Mouse (Mus musculus) heart, embryonic 12.5 days (tissue): Measurements from ENCODE around the gene Rad21l. TPM values are rescaled to one million over a fixed set of nuclear protein-coding genes. Genes with fewer than 3 reads are reported as not detected.

Experiments used
- ATAC-seq: fragments of 200-750 bp; cut with Nextera tagmentation; 2 replicates; pipeline ENCODE4 v1.8.0; 2017; ENCODE audit warnings: moderate TSS enrichment, moderate library complexity; ENCODE audit not compliant: insufficient number of reproducible peaks, low FRiP score
- H3K27ac ChIP-seq: fragments of 300-500 bp; sonication (generic); 2 replicates; pipeline ENCODE4 v1.5.1; 2016; ENCODE audit warnings: mild to moderate bottlenecking, moderate library complexity; ENCODE audit not compliant: poor library complexity, severe bottlenecking
- H3K27me3 ChIP-seq: fragments of 300-500 bp; sonication (generic); replicated peaks from 2 replicates; pipeline ENCODE4 v1.6.1; 2016; ENCODE audit warnings: mild to moderate bottlenecking, moderate library complexity
- H3K36me3 ChIP-seq: fragments of 300-500 bp; sonication (generic); 2 replicates; pipeline ENCODE4 v1.6.1; 2016; ENCODE audit warnings: mild to moderate bottlenecking, moderate library complexity
- H3K4me1 ChIP-seq: fragments of 300-500 bp; sonication (generic); replicated peaks from 2 replicates; pipeline ENCODE4 v1.6.1; 2016; ENCODE audit warnings: mild to moderate bottlenecking
- H3K4me2 ChIP-seq: fragments of 300-500 bp; sonication (generic); 2 replicates; pipeline ENCODE4 v1.6.1; 2016; ENCODE audit warnings: mild to moderate bottlenecking, moderate library complexity
- H3K4me3 ChIP-seq: fragments of 300-500 bp; sonication (generic); 2 replicates; pipeline ENCODE4 v1.5.1; 2016; ENCODE audit warnings: mild to moderate bottlenecking
- H3K9ac ChIP-seq: fragments of 300-500 bp; sonication (generic); 2 replicates; pipeline ENCODE4 v1.6.1; 2016; ENCODE audit warnings: mild to moderate bottlenecking, moderate library complexity
- H3K9me3 ChIP-seq: fragments of 300-500 bp; sonication (generic); replicated peaks from 2 replicates; pipeline ENCODE4 v1.6.1; 2016; ENCODE audit warnings: mild to moderate bottlenecking, moderate library complexity
- WGBS: fragments of 180-500 bp; shearing (Covaris S2); methylation state at CpG from one replicate; pipeline ENCODE4 v1.1.7; 2016; 5-methylcytosine and 5-hydroxymethylcytosine counted together
- polyA plus RNA-seq: library from polyadenylated mRNA; unstranded; fragments of >200 nt; fragmentation: Nextera tagmentation; extraction: Ambion mirVana; gene quantifications from 2 replicates; pipeline ENCODE4 v1.2.1, GENCODE M21; 2016

Rad21l gene
- not detected in 2 replicates for polyA plus RNA-seq

DNA sequence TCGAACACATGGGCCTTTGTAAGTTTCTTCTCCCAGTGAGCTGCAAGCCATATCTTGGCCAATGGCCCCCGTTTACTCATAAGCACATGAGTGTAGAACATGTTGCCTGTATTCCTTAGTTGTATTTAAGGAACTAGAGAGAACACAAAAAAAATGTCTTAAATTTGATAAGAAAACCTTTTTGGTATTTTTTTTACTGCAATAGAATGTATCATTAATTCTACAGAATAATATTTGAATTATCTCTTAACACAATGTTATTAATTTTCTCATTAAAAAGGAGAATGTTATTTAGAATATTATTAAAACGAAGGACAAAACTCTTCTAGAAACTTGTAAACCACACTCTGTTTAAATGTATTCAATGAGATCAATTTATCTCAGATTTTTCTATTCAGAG, at the start of gene Rad21l:
Rad21l (minus strand) TSS at position 101 of the 400 bp plus-strand sequence.
- Histone ChIP-seq H3K9me3 (peaks cover 6% of the 10 kb centered on the region), H3K4me2 (no peak within 1 kb of the TSS), H3K4me1 (peaks cover 6% of the 10 kb centered on the region; the same call in 1 of the 2 replicates), H3K9ac (no peak within 1 kb of the TSS), H3K27me3 (peaks cover 32% of the 10 kb centered on the region), H3K27ac (no peak within 1 kb of the TSS), H3K36me3 (no peaks in the 10 kb centered on the region), H3K4me3 (no peak within 1 kb of the TSS)
- 62% methylated on average over 3 of the region's 3 CpGs for WGBS
- ATAC-seq: no peak

DNA sequence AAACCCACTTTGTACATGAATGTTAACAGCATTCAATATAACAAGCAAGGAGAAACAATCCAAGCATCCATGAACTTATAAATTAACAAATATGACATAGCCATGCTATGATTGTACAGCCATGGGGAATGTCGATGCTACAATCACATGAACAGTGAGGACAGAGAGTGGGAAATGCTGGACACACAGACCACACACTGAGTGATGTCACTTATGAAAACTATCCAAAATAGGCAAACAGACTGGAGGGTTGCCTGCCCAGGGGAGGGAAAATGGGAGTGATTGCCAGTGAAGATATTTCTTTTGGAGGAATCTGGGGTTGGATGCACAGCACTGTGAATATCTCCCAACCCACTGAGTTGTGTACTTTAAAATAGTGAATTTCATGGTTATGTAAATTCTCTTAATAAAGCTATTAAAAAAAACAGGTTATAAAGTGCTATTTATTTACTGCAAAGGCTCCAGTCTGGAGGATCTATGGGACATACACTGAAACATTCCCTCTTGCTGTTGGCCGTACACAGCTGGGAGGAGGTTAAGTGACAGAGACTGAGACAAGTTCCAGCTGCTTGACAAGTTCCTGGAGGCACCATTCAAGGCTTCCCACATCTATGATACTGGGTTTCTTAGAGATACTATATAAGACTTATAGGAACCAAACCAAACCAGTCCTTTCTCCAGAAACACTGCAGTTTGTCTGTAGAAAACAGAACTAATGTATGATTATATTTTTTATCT, 48.2 kb upstream of the Rad21l start:
- ATAC-seq: no peak
- Histone ChIP-seq H3K4me1 (no peaks in the 10 kb centered on the region), H3K4me2 (no peak overlapping the region), H3K9me3 (no peaks in the 10 kb centered on the region), H3K27me3 (no peaks in the 10 kb centered on the region), H3K36me3 (peaks cover 55% of the 10 kb centered on the region), H3K9ac (no peak overlapping the region), H3K27ac (no peak overlapping the region), H3K4me3 (no peak overlapping the region)
- 87% methylated on average over 2 of the region's 2 CpGs for WGBS

DNA sequence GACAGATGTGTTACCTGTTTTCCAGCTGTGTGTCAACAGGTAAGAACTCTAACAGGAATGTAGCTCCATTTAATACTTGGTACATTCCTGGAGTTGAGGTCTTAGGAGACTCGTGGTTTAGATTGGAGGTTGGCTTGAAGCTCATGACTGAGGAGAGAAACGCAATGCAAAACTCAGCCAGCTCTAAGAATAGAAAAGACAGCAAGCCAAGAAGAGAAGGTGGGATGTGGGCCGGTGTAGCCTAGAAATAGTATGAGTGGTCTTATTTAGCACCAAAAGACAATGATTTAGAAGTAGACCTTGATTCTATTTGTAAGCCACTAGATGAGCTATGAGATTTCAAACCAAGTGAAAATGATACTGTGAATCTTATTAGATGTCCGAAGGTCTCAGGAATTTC, 47.2 kb upstream of the Rad21l start:
- H3K4me2 ChIP-seq: no peak overlapping the region
- H3K27me3 ChIP-seq: 0 out of 2 replicates have a peak, but pooled peaks cover 3% of the 10 kb centered on the region
- H3K4me3 ChIP-seq: no peak overlapping the region
- H3K27ac ChIP-seq: no peak overlapping the region
- no peaks in the 10 kb centered on the region for H3K9me3 ChIP-seq
- ATAC-seq: no peak
- no peak overlapping the region for H3K9ac ChIP-seq
- peaks cover 46% of the 10 kb centered on the region for H3K36me3 ChIP-seq
- 90% methylated on average over 4 of the region's 4 CpGs for WGBS
- no peaks in the 10 kb centered on the region for H3K4me1 ChIP-seq

DNA sequence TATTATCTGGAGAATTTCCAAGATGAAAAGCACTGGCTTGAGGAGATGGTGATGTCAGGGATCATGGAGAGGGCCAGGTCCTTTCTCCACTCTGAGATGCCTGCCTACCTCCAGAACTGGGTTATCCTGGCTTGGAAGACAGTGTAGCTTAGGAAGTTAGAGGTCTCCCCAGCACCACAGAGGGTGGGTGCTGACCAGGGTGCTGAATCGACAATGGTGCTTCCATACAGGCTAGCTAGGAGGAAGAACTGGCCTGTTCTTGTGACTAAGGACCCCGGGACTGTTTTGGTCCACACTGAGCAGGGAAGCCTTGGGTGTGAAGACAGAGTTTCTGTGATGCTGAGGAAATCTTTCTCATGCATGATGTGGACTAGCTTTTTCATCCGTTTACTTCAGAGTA, 44.3 kb upstream of the Rad21l start:
- H3K4me1 ChIP-seq: no peaks in the 10 kb centered on the region
- no peak overlapping the region for H3K4me3 ChIP-seq
- H3K36me3 ChIP-seq: peaks cover 18% of the 10 kb centered on the region
- no peak overlapping the region for H3K27ac ChIP-seq
- H3K4me2 ChIP-seq: no peak overlapping the region
- no peak overlapping the region for H3K9ac ChIP-seq
- ATAC-seq: no peak
- H3K27me3 ChIP-seq: peaks cover 3% of the 10 kb centered on the region; the same call in 1 of the 2 replicates
- H3K9me3 ChIP-seq: no peaks in the 10 kb centered on the region
- WGBS: 28% methylated on average over 3 of the region's 3 CpGs

DNA sequence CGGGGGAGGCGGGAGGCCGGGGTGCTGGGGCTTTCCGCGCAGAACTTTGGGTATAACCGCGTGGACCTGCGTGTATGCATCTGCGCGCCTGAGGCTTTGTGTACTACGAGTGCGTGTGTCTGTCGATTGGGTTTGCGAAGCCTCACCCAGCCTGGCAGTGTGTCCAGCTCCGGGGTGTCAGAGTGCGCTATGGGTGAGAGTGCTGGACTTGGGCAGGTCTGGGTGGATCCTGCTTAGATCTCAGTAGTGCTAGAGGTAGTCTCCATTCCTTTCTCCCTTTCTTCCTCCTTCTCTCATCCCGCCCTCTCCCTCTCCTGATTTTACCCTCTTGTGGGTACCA, 34.5 kb upstream of the Rad21l start:
- peak overlapping the region; percentile 94 for H3K4me2 ChIP-seq
- ATAC-seq: peak; percentile 34
- WGBS: 1% methylated on average over 17 of the region's 17 CpGs
- H3K4me3 ChIP-seq: peak overlapping the region; percentile 58
- no peaks in the 10 kb centered on the region for H3K36me3 ChIP-seq
- peak overlapping the region; percentile 77 for H3K9ac ChIP-seq
- H3K9me3 ChIP-seq: no peaks in the 10 kb centered on the region
- peaks cover 66% of the 10 kb centered on the region for H3K27me3 ChIP-seq
- H3K4me1 ChIP-seq: peaks cover 9% of the 10 kb centered on the region
- H3K27ac ChIP-seq: no peak overlapping the region

GRCm38 (mm10) chr2:151702146-151702850, 34.0 kb upstream of the Rad21l start:
- peak overlapping the region; percentile 77 for H3K9ac ChIP-seq
- H3K27me3 ChIP-seq: peaks cover 66% of the 10 kb centered on the region
- H3K4me3 ChIP-seq: peak overlapping the region; percentile 58
- peaks cover 9% of the 10 kb centered on the region for H3K4me1 ChIP-seq
- H3K27ac ChIP-seq: no peak overlapping the region
- WGBS: under 1% methylated on average over 88 of the region's 97 CpGs
- peak overlapping the region; percentile 94 for H3K4me2 ChIP-seq
- ATAC-seq: peak; percentile 68
- H3K9me3 ChIP-seq: no peaks in the 10 kb centered on the region
- no peaks in the 10 kb centered on the region for H3K36me3 ChIP-seq

DNA sequence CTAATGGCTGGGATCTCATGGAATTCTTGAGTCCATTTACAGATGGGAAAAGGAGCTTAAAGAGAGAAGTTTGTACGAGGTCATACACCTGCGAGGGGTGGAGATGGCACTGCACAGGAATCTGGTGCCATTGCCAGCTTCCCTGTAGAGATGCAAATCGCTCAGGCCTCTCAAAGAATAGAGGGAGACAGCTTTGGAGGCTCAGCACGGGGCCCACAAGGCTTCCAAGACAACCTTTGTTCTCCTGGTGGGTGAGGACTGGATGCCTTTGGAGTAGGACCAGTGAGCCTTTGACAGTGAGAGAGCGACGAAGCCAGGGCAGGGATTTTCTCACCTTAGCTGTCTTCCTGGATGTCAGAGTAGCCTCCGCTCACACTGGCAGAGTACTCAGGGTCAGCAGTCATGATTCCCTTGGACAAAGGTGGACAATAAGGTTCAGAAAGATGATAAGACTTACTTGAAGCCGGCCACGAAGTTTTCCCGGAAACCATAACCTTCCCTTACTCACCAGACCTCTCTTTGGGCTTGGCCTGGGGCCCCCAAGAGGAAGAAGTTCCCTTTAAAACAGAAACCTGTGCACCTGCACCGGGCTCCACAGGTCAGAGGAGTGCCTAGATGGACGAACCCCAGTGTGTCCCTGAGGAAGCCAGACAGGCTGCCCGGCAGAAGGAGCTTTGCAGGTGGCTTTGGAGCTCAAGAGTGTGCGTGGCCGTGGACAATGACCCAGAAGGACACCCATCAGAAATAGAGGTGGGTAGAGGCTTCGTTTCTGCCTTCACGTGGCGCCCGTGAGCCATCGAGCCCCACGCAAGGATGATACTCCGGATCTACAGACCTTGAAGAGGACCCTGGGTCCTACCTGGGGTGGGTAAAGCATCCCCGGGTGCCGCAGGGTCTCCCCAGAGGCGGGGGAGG, 33.2 kb upstream of the Rad21l start, which contains the start of gene Tmem74b:
Tmem74b (plus strand) TSS at position 778 of the 915 bp plus-strand sequence.
- Histone ChIP-seq H3K4me1 (peaks cover 9% of the 10 kb centered on the region), H3K27me3 (peaks cover 63% of the 10 kb centered on the region), H3K9me3 (no peaks in the 10 kb centered on the region), H3K4me3 (peak within 1 kb of the TSS; percentile 58), H3K36me3 (no peaks in the 10 kb centered on the region), H3K4me2 (peak within 1 kb of the TSS; percentile 94), H3K27ac (no peak within 1 kb of the TSS), H3K9ac (peak within 1 kb of the TSS; percentile 77)
- WGBS: 3% methylated on average over 25 of the region's 25 CpGs
- no peak for ATAC-seq

DNA sequence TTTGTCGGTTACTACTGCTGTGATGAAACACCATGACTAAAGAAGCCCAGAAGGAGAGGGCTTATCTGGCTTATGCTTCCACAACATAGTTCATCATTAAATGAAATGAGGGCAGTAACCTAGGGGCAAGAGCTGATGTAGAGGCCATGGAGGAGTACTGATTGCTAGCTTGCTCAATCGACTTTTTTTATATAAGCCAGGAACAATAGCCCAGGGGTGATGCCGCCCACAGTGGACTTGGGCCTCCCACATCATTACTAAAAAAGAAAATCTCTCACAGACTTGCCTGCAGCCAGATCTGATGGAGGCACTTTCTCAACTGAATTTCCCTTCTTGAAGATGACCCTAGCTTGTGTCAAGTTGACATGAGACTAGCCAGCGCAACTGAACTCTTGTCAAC, 14.6 kb upstream of the Rad21l start:
- 84% methylated on average over 4 of the region's 4 CpGs for WGBS
- ATAC-seq: no peak
- Histone ChIP-seq H3K9me3 (no peaks in the 10 kb centered on the region), H3K4me1 (no peaks in the 10 kb centered on the region), H3K27me3 (peaks cover 11% of the 10 kb centered on the region; the same call in 1 of the 2 replicates), H3K36me3 (no peaks in the 10 kb centered on the region), H3K4me3 (no peak overlapping the region), H3K27ac (no peak overlapping the region), H3K4me2 (no peak overlapping the region), H3K9ac (no peak overlapping the region)

DNA sequence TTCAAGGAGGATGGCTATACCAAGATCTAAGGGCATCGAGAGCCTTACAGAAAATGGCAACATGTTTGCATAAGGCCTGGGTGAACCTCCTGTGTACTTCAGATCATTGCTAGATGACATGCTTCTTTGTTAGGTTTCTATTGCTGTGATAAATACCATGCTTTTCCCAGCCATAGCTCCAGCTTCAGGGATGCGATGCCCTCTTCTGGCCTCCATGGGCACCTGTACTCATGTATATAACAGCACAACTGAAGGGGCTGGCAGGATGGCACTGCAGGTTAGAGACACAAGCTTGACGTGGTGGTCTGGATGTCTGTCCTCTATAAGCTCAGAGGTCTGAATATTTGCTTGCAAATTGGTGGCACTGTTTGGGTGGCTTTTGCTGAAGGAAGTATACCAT, 14.0 kb upstream of the Rad21l start:
- Histone ChIP-seq H3K4me3 (no peak overlapping the region), H3K36me3 (no peaks in the 10 kb centered on the region), H3K9me3 (no peaks in the 10 kb centered on the region), H3K4me1 (no peaks in the 10 kb centered on the region), H3K4me2 (no peak overlapping the region), H3K27me3 (peaks cover 11% of the 10 kb centered on the region; the same call in 1 of the 2 replicates), H3K9ac (no peak overlapping the region), H3K27ac (no peak overlapping the region)
- WGBS: 53% methylated on average over 3 of the region's 3 CpGs
- ATAC-seq: no peak

DNA sequence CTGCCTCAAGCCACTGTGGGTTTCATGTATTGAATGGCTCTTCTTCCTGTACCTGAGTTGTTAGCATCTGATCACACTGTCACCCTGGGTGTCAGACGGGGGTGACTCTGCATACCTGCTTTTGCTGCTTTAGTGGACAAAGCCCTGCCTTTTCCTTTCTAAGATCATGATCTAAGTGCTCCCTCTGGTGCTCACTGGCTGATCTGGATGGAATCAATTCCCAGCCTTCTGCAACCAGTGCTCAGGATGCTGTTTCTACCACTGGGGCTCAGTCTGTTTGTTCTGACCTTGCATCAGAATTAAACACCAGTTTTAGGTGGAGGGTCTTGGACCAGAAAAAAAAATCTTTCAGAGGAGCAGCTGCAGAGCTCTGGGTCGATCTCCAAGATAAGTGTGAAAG, 7.9 kb upstream of the Rad21l start:
- H3K4me2 ChIP-seq: no peak overlapping the region
- no peak overlapping the region for H3K9ac ChIP-seq
- no peak for ATAC-seq
- no peak overlapping the region for H3K4me3 ChIP-seq
- no peak overlapping the region for H3K27ac ChIP-seq
- H3K9me3 ChIP-seq: no peaks in the 10 kb centered on the region
- no peaks in the 10 kb centered on the region for H3K36me3 ChIP-seq
- H3K4me1 ChIP-seq: no peaks in the 10 kb centered on the region
- peaks cover 23% of the 10 kb centered on the region for H3K27me3 ChIP-seq
- 40% methylated on average over 2 of the region's 2 CpGs for WGBS

DNA sequence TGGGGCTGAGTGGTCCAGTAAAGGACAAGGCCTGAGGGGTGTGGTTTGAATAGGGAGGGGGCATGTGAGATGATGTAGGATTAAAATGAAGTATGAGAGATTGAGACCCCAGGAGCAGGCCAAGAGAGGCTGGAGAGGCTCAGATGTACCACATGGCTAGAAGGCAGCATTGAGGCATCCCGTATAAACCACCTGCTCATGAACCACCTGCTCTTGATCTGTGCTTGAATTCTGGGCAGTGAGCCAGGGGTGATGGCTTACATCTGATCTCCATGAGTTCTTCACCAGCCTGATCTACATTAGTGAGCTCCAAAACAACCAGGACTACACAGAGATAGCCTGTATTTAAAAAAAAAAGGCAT, 2.6 kb upstream of the Rad21l start:
- peaks cover 42% of the 10 kb centered on the region for H3K27me3 ChIP-seq
- no peak overlapping the region for H3K4me2 ChIP-seq
- peaks cover 6% of the 10 kb centered on the region; the same call in 1 of the 2 replicates for H3K4me1 ChIP-seq
- H3K4me3 ChIP-seq: no peak overlapping the region
- H3K9ac ChIP-seq: no peak overlapping the region
- no peak overlapping the region for H3K27ac ChIP-seq
- H3K36me3 ChIP-seq: no peaks in the 10 kb centered on the region
- peaks cover 6% of the 10 kb centered on the region for H3K9me3 ChIP-seq
- 52% methylated on average over 1 of the region's 1 CpGs for WGBS
- ATAC-seq: peak; percentile 25; the same call in 1 of the 2 replicates
